Mouse (Mus musculus) left cerebral cortex, adult 9 months (tissue): ENCODE measurements around the gene Pheta1.
A peak's percentile ranks its signal among the peaks of the same experiment; 100 is the strongest.

ENCODE experiments used
- DNase-seq, 2 experiments: peaks; one replicate each; pipeline ENCODE4 v3.0.0; 2022; ENCODE audit warnings: low spot score in 2 of 2

Pheta1 gene

DNA sequence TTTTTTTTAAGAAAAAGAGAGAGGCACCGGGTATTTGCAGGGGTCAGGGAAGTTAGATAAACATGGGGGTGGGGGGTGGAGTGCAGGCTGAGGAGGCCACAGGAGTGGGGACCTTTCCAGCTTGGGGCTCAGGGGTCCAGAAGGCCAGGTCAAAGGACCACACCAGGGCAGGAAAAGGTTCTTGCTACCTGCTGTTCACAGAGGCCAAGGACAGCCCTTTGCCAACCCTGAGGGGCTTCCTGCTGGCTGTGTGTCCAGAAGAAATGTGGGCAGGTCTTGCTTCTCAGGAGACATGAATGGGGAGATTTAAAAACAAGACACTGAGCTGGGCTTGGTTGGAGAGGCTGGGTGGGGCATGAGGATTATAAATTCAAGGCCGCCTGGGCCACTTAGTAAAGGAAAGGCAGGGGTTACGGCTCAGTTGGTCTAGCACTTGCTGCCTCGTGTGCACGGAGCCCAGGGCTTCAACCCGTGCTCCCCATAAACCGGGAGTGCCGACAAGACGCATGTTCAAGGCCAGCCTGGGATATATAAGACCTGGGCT is 41.1 kb downstream of the Pheta1 start:
- DNase-seq: no peak

- no peak for DNase-seq
These were observed 42.1 kb downstream of the Pheta1 start for GRCm38 (mm10) chr5:121890925-121891324.

DNA sequence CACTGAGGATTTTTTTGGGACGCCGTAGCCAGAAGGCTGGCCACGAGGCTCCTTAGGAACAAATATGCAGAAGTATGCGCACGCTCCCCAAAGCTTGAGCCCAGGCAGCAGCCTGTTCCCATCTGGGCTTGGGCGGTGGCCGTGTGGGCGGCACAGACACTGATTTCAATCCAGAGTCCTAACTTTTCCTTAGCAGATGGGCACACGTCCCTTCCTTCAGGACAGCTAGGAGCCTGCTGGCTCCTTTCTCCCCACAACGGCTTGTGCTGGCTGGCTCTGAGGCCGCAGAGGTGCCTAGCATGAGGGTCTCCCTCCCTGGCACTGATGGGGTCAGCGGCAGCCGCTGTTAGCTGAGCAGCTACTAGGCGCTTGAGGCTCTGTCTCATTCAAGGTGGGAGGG is 43.5 kb downstream of the Pheta1 start:
- peak; percentile 51 to 91 for DNase-seq

- DNase-seq: no peak
These were observed 44.8 kb downstream of the Pheta1 start for GRCm38 (mm10) chr5:121893581-121893980.

DNA sequence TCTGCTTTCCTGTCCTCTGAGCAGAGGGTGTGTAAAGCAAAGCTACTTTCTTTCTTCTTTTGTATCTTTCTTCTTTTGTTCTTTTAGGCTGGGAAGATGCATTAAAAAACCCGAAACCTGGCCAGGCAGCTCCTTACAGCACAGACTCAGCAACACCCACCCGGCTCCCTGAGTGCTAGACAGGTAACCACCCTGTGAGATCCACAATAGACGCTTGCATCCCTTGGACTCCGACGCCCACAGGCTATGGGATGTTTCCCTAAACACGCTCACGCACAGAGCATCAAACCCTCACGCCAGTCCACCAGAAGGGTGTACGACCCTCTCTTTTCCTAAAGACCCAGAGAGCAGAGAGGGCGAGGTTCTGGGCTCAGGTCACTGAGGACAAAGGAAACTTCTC is 45.9 kb downstream of the Pheta1 start:
- no peak for DNase-seq

DNA sequence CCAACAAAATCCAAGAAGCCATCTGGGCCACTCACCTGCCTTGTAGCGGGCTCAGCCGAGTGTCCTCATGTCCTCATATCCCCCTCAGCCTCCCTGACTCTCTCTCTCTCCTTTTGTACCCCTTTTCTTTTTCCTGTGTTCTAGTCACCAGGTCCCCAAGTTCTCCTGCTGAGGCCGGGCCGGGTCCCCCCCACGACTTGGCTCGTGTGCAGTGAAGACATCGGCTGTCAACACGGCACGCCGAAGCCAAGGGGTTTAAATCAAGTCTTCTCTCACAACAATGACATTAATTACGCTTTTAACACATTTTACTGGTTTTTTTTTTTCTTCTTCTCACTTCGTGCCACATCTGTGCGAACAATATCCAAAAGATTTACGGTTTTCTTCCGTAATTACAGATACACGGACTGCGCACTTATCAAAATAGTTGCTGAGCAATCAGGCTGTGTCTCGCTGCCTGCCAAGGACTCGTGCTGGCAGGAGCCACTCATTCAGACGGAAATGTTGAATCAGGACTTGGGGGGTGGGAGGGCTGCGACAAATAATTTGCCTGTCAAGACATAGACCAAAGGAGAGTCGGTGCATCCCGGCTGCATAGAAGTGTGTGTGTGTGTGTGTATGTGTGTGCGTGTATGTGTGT is 46.5 kb downstream of the Pheta1 start:
- no peak for DNase-seq

DNA sequence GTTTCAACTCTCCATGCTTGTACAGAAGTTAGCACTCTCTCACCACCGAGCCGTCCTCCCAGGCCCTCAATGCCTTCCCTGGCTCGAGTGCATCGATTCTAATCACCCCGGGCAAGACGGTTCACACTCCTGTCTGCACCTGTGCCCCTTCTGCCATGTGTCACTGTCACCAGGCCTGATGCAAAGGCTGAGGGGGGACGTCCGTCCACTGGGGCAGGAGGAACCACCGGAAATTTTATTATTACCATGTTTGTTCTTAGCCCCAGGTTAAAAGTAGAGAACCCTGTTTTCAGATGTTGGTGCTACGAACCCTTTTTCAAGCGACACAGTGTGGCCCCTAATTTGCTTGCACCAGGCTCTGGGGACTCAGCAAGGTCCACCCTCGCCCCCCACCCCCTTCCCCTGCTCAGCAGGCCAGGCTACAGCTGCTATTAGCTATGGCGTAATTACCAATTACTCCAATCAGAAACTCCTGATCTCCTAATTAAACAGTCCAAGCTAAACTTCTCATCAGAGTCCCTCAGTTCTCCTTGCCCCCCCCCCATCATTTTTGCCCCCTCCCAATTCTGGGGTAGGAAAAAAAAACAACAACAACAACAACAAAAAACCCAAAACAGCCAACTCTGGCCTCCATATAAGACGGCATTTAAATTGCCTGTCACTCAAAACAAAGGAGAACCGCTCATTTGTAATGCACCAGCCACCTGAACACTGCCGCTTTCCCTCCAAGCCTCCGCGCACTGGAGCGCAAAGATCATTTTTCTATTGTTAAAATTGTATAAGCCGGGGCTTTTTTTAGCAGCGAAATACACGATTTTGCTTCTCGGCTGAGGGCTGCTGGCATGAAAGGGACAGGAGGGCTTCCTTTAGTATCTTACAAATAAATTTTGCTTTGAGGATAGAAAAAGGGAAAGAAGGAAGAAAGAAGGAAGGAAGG is 54.3 kb downstream of the Pheta1 start:
- no peak for DNase-seq
